Mouse (Mus musculus): ENCODE data around the gene 4930583I09Rik. TPM values are rescaled to one million over a fixed set of nuclear protein-coding genes. Genes with fewer than 3 reads are reported as not detected.

Gene 4930583I09Rik
- total RNA-seq, 1 experiment: not detected

DNA sequence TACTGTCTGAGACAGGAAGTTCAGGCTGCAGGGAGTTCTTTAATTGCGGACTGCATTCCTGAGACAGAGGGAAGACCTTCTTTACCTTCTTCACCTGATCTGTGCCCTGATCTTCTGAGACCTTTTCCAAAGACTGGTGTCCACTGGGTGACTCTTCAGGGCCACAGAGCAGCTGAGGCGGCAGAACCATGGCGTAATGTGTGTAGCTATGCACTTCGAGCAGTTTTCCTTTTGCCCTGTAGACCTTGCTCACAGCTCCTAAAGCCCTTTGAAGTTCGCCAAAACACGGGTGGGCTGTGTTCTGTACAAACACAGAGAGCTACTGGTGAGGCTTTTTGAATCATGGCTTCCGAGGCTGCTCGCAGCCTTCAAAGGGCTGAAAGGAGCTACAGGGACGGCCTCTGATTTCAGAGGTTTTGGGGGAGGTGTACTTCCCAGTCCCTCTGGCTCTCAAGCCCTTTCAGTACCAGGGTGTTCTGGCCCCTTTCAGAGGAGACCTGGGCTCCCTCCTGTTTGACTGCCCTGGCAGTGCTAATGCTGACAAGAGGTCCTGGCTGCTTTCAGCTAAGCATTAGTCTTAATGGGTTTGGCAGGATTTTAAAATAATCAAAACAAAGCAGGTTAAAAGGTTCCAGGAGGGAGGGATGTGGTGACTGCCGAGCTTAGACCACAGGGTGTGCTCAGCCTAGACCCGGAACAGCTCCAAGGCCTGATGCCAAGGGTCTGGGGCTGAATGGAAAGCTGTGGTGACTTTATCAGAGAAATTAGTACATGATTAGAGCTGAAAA is 33.5 kb downstream of the 4930583I09Rik start:
- H3K4me1 ChIP-seq (ENCODE audit: control insufficient read depth in 2 of 2, insufficient read depth in 2 of 2, low read length in 2 of 2, poor library complexity in 1 of 2): no peaks in the 10 kb centered on the region; a peak in 1 of 4 replicates
- no peak overlapping the region for H3K9ac ChIP-seq (ENCODE audit: insufficient read depth, low read depth, low read length, poor library complexity, severe bottlenecking)
- H3K4me3 ChIP-seq (ENCODE audit: insufficient read depth in 1 of 2, low read depth in 1 of 2, low read length in 2 of 2, poor library complexity in 1 of 2, severe bottlenecking in 1 of 2): no peak overlapping the region
- H3K9me3 ChIP-seq (ENCODE audit: control insufficient read depth, insufficient read depth, low read depth, low read length): no peaks in the 10 kb centered on the region
- TF ChIP-seq MAFK (IDR thresholded peaks at IDR 0.05; ENCODE audit: insufficient read depth, low read depth, low read length): no peak
- no peak for TF ChIP-seq CHD2 (IDR thresholded peaks at IDR 0.05; ENCODE audit: low read depth, low read length)
- TF ChIP-seq HCFC1 (IDR thresholded peaks at IDR 0.05; ENCODE audit: borderline replicate concordance, insufficient read depth, low read length): no peak
- TF ChIP-seq ZNF384 (IDR thresholded peaks at IDR 0.05; ENCODE audit: low read depth, low read length): no peak
- TF ChIP-seq ZC3H11A (IDR thresholded peaks at IDR 0.05; ENCODE audit: borderline replicate concordance, low read depth, low read length): no peak
- no peaks in the 10 kb centered on the region for H3K36me3 ChIP-seq (ENCODE audit: control insufficient read depth, insufficient read depth, low read length, poor library complexity, severe bottlenecking)
- in situ Hi-C loops (cut with MboI; ENCODE audit: low sequenced_read_pairs in 2 of 2, unreplicated experiment in 2 of 2): no loop called here
- H3K27ac ChIP-seq (ENCODE audit: insufficient read depth, low read depth, low read length, poor library complexity, severe bottlenecking): no peak overlapping the region
- no peak for DNase-seq (ENCODE audit: low read depth, low spot score)

DNA sequence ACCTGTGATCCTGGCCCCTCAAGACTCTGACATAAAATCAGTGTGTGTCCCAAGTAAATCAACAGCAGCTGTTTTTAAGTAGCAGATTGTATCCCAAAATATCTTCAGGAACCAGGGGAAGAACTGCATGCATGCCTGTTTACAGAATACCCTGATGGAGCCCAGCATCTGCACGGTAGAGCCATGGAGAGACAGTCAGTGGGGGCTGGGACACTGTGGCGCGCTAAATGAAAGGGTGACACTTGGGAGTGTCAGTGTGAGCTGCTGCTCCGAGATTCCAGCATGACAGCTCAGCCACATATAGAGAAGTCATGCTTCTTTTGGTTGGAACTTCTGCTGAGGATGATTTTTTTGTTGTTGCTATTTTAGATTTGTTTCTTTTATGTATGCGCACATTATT is 43.2 kb downstream of the 4930583I09Rik start:
- Histone ChIP-seq H3K36me3 (ENCODE audit: control insufficient read depth, insufficient read depth, low read length, poor library complexity, severe bottlenecking) (no peaks in the 10 kb centered on the region), H3K9ac (ENCODE audit: insufficient read depth, low read depth, low read length, poor library complexity, severe bottlenecking) (no peak overlapping the region), H3K4me1 (ENCODE audit: control insufficient read depth in 2 of 2, insufficient read depth in 2 of 2, low read length in 2 of 2, poor library complexity in 1 of 2) (no peaks in the 10 kb centered on the region), H3K27ac (ENCODE audit: insufficient read depth, low read depth, low read length, poor library complexity, severe bottlenecking) (no peak overlapping the region), H3K4me3 (ENCODE audit: insufficient read depth in 1 of 2, low read depth in 1 of 2, low read length in 2 of 2, poor library complexity in 1 of 2, severe bottlenecking in 1 of 2) (no peak overlapping the region), H3K9me3 (ENCODE audit: control insufficient read depth, insufficient read depth, low read depth, low read length) (no peaks in the 10 kb centered on the region)
- TF ChIP-seq ZC3H11A (IDR thresholded peaks at IDR 0.05; ENCODE audit: borderline replicate concordance, low read depth, low read length) (no peak), MAFK (IDR thresholded peaks at IDR 0.05; ENCODE audit: insufficient read depth, low read depth, low read length) (no peak), HCFC1 (IDR thresholded peaks at IDR 0.05; ENCODE audit: borderline replicate concordance, insufficient read depth, low read length) (no peak), CHD2 (IDR thresholded peaks at IDR 0.05; ENCODE audit: low read depth, low read length) (no peak), ZNF384 (IDR thresholded peaks at IDR 0.05; ENCODE audit: low read depth, low read length) (no peak)
- no peak for DNase-seq (ENCODE audit: low read depth, low spot score)
- in situ Hi-C loops (cut with MboI; ENCODE audit: low sequenced_read_pairs in 2 of 2, unreplicated experiment in 2 of 2): no loop called here

DNA sequence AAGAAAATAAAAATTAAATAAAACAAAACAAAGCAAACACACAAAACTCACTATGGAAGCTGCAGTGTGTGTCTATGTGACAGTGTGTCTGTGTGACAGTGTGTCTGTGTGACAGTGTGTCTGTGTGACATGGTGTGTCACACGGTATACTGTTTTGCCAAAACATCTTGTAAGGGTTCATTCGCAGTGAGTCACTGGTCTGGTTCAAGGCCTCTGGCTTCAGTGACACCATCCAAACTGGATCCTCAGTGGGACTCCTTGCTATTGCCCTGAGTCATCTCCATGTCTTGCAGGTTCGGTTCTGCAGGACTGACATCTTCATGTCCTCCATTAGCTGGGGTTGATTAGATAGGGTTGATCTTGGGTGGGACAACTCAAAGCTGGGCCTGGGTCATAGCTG is 43.8 kb downstream of the 4930583I09Rik start:
- Histone ChIP-seq H3K36me3 (ENCODE audit: control insufficient read depth, insufficient read depth, low read length, poor library complexity, severe bottlenecking) (no peaks in the 10 kb centered on the region), H3K27ac (ENCODE audit: insufficient read depth, low read depth, low read length, poor library complexity, severe bottlenecking) (no peak overlapping the region), H3K4me3 (ENCODE audit: insufficient read depth in 1 of 2, low read depth in 1 of 2, low read length in 2 of 2, poor library complexity in 1 of 2, severe bottlenecking in 1 of 2) (no peak overlapping the region), H3K9me3 (ENCODE audit: control insufficient read depth, insufficient read depth, low read depth, low read length) (no peaks in the 10 kb centered on the region), H3K4me1 (ENCODE audit: control insufficient read depth in 2 of 2, insufficient read depth in 2 of 2, low read length in 2 of 2, poor library complexity in 1 of 2) (no peaks in the 10 kb centered on the region), H3K9ac (ENCODE audit: insufficient read depth, low read depth, low read length, poor library complexity, severe bottlenecking) (no peak overlapping the region)
- no peak for DNase-seq (ENCODE audit: low read depth, low spot score)
- TF ChIP-seq ZC3H11A (IDR thresholded peaks at IDR 0.05; ENCODE audit: borderline replicate concordance, low read depth, low read length): no peak
- TF ChIP-seq CHD2 (IDR thresholded peaks at IDR 0.05; ENCODE audit: low read depth, low read length): no peak
- TF ChIP-seq MAFK (IDR thresholded peaks at IDR 0.05; ENCODE audit: insufficient read depth, low read depth, low read length): no peak
- no peak for TF ChIP-seq HCFC1 (IDR thresholded peaks at IDR 0.05; ENCODE audit: borderline replicate concordance, insufficient read depth, low read length)
- no peak for TF ChIP-seq ZNF384 (IDR thresholded peaks at IDR 0.05; ENCODE audit: low read depth, low read length)
- in situ Hi-C loops (cut with MboI; ENCODE audit: low sequenced_read_pairs in 2 of 2, unreplicated experiment in 2 of 2): no loop called here

DNA sequence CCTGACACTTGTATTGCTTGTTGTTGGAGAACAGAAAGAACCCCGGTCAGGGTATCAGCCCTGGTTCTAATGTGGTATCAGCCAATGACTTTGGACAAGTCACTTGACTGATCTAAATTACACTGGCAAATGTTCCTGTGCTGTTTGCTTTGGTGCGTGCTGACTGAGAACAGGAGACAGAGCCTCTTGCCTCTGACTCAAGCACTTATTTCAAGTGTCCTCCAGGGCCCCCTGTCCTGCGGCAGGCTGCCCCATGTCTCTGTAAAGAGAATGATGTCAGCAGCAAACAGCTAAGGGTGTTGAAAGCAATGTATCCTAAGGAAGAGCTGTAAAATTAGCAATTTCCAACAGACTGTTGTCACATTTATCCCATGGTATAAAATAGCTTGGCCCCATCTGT is 46.7 kb downstream of the 4930583I09Rik start:
- Histone ChIP-seq H3K36me3 (ENCODE audit: control insufficient read depth, insufficient read depth, low read length, poor library complexity, severe bottlenecking) (no peaks in the 10 kb centered on the region), H3K4me1 (ENCODE audit: control insufficient read depth in 2 of 2, insufficient read depth in 2 of 2, low read length in 2 of 2, poor library complexity in 1 of 2) (no peaks in the 10 kb centered on the region), H3K9ac (ENCODE audit: insufficient read depth, low read depth, low read length, poor library complexity, severe bottlenecking) (no peak overlapping the region), H3K9me3 (ENCODE audit: control insufficient read depth, insufficient read depth, low read depth, low read length) (no peaks in the 10 kb centered on the region), H3K4me3 (ENCODE audit: insufficient read depth in 1 of 2, low read depth in 1 of 2, low read length in 2 of 2, poor library complexity in 1 of 2, severe bottlenecking in 1 of 2) (no peak overlapping the region), H3K27ac (ENCODE audit: insufficient read depth, low read depth, low read length, poor library complexity, severe bottlenecking) (no peak overlapping the region)
- no peak for TF ChIP-seq CHD2 (IDR thresholded peaks at IDR 0.05; ENCODE audit: low read depth, low read length)
- no peak for TF ChIP-seq ZNF384 (IDR thresholded peaks at IDR 0.05; ENCODE audit: low read depth, low read length)
- TF ChIP-seq MAFK (IDR thresholded peaks at IDR 0.05; ENCODE audit: insufficient read depth, low read depth, low read length): no peak
- TF ChIP-seq ZC3H11A (IDR thresholded peaks at IDR 0.05; ENCODE audit: borderline replicate concordance, low read depth, low read length): no peak
- DNase-seq (ENCODE audit: low read depth, low spot score): no peak
- in situ Hi-C loops (cut with MboI; ENCODE audit: low sequenced_read_pairs in 2 of 2, unreplicated experiment in 2 of 2): no loop called here
